Mouse (Mus musculus) splenic B cell, adult 2 months (primary cell): Measurements from ENCODE around the gene Unc45a.

Experiments used
- DNase-seq: peaks from one replicate; pipeline ENCODE4 v3.0.0-alpha.2; 2011; ENCODE audit warnings: low read depth, low spot score
- H3K27me3 ChIP-seq: 2 replicates; pipeline ENCODE4 v1.6.1; 2012; ENCODE audit warnings: mild to moderate bottlenecking, low read length, moderate library complexity, mixed read lengths; ENCODE audit not compliant: control insufficient read depth, poor library complexity, insufficient read depth, severe bottlenecking
- H3K36me3 ChIP-seq: 2 replicates; pipeline ENCODE4 v1.6.1; 2012; ENCODE audit warnings: mild to moderate bottlenecking, low read length, moderate library complexity, mixed read lengths; ENCODE audit not compliant: control insufficient read depth, poor library complexity, insufficient read depth, severe bottlenecking

The Unc45a gene

GRCm38 (mm10) chr7:80340793-80341192 is at the start of gene Unc45a:
Gene Unc45a (minus strand): TSS chr7:80341005.
- Histone ChIP-seq H3K36me3 (peaks cover 2% of the 10 kb centered on the region; the same call in 1 of the 2 replicates), H3K27me3 (no peaks in the 10 kb centered on the region)
- peak; percentile 85 for DNase-seq

- Histone ChIP-seq H3K27me3 (no peaks in the 10 kb centered on the region), H3K36me3 (peaks cover 2% of the 10 kb centered on the region)
- peak; percentile 63 for DNase-seq
Measured at GRCm38 (mm10) chr7:80387633-80388543, 47.1 kb upstream of the Unc45a start, which contains the start of gene Fes. Gene Fes (minus strand): TSS chr7:80387946.

- peak; percentile 39 for DNase-seq
- Histone ChIP-seq H3K36me3 (peaks cover 2% of the 10 kb centered on the region), H3K27me3 (no peaks in the 10 kb centered on the region)
Measured at GRCm38 (mm10) chr7:80387033-80387632, 46.3 kb upstream of the Unc45a start.

- DNase-seq = peak; percentile 92
- no peaks in the 10 kb centered on the region; the same call in none of the 2 replicates for H3K36me3 ChIP-seq
- H3K27me3 ChIP-seq = no peaks in the 10 kb centered on the region
Measured at GRCm38 (mm10) chr7:80386235-80386930, 45.6 kb upstream of the Unc45a start.

GRCm38 (mm10) chr7:80382919-80383318 is 42.1 kb upstream of the Unc45a start:
- no peaks in the 10 kb centered on the region for H3K27me3 ChIP-seq
- no peak for DNase-seq
- peaks cover 2% of the 10 kb centered on the region; the same call in 1 of the 2 replicates for H3K36me3 ChIP-seq

GRCm38 (mm10) chr7:80379531-80379930 is 38.7 kb upstream of the Unc45a start:
- DNase-seq = peak; percentile 65
- Histone ChIP-seq H3K36me3 (peaks cover 2% of the 10 kb centered on the region; the same call in 1 of the 2 replicates), H3K27me3 (no peaks in the 10 kb centered on the region)

- Histone ChIP-seq H3K36me3 (peaks cover 2% of the 10 kb centered on the region; the same call in 1 of the 2 replicates), H3K27me3 (no peaks in the 10 kb centered on the region)
- peak; percentile 87 for DNase-seq
Measured at GRCm38 (mm10) chr7:80377471-80377870, 36.7 kb upstream of the Unc45a start.

- Histone ChIP-seq H3K27me3 (no peaks in the 10 kb centered on the region), H3K36me3 (0 out of 2 replicates have a peak, but pooled peaks cover 2% of the 10 kb centered on the region)
- DNase-seq = no peak
Measured at GRCm38 (mm10) chr7:80376192-80376591, 35.4 kb upstream of the Unc45a start.

GRCm38 (mm10) chr7:80375376-80376039 is 34.7 kb upstream of the Unc45a start:
- peak; percentile 26 for DNase-seq
- 0 out of 2 replicates have a peak, but pooled peaks cover 2% of the 10 kb centered on the region for H3K36me3 ChIP-seq
- H3K27me3 ChIP-seq = no peaks in the 10 kb centered on the region

GRCm38 (mm10) chr7:80374733-80375132 is 33.9 kb upstream of the Unc45a start:
- Histone ChIP-seq H3K27me3 (no peaks in the 10 kb centered on the region), H3K36me3 (0 out of 2 replicates have a peak, but pooled peaks cover 2% of the 10 kb centered on the region)
- DNase-seq = no peak

GRCm38 (mm10) chr7:80374280-80374679 is 33.5 kb upstream of the Unc45a start:
- no peaks in the 10 kb centered on the region for H3K27me3 ChIP-seq
- 0 out of 2 replicates have a peak, but pooled peaks cover 2% of the 10 kb centered on the region for H3K36me3 ChIP-seq
- no peak for DNase-seq

- H3K27me3 ChIP-seq = no peaks in the 10 kb centered on the region
- peak; percentile 70 for DNase-seq
- no peaks in the 10 kb centered on the region for H3K36me3 ChIP-seq
Measured at GRCm38 (mm10) chr7:80373850-80374249, 33.0 kb upstream of the Unc45a start.

GRCm38 (mm10) chr7:80373352-80373751 is 32.5 kb upstream of the Unc45a start:
- DNase-seq = peak; percentile 21
- no peaks in the 10 kb centered on the region for H3K36me3 ChIP-seq
- H3K27me3 ChIP-seq = no peaks in the 10 kb centered on the region

GRCm38 (mm10) chr7:80372667-80373066 is 31.9 kb upstream of the Unc45a start:
- DNase-seq = no peak
- no peaks in the 10 kb centered on the region for H3K27me3 ChIP-seq
- H3K36me3 ChIP-seq = no peaks in the 10 kb centered on the region; the same call in 1 of the 2 replicates
